Mouse (Mus musculus) Patski (cell line): ENCODE measurements around the gene Ghr. TPM values are rescaled to one million over a fixed set of nuclear protein-coding genes. Genes with fewer than 3 reads are reported as not detected.

ENCODE experiments used
- ATAC-seq: fragments of 100-300 bp; one replicate; pipeline ENCODE4 v1.8.0; 2021
- CTCF ChIA-PET: fragments of 350-600 bp; sonication (Branson Sonifier 250); formaldehyde crosslinking; loops from one replicate; lab custom pipeline; 2022; ENCODE audit warnings: inconsistent platforms; lab: Charles Lee
- POLR2A ChIA-PET: fragments of 350-600 bp; sonication (Branson Sonifier 250); formaldehyde crosslinking; loops from one replicate; lab custom pipeline; 2022; ENCODE audit warnings: antibody characterized with exemption, inconsistent platforms; lab: Charles Lee
- DNase-seq: peaks from one replicate; pipeline ENCODE4 v3.0.0-alpha.2; 2011; ENCODE audit warnings: low read depth, low spot score
- H3K27me3 ChIP-seq: fragments of 371-371 bp; one replicate; pipeline ENCODE4 v1.5.1; 2021
- CTCF ChIP-seq: fragments of 100-300 bp; IDR thresholded peaks from one replicate; pipeline ENCODE4 v1.5.1; 2021
- in situ Hi-C: fragments of 300-500 bp; cut with MboI; formaldehyde crosslinking; loops from 3 replicates; pipeline ENCODE4 v1.11.1; 2018; ENCODE audit warnings: low pct_unique_long_range_greater_than_20kb, mixed read lengths
- polyA plus RNA-seq: library from polyadenylated mRNA; unstranded; gene quantifications from one replicate; pipeline ENCODE4 v1.2.3, GENCODE M21; 2021

Ghr gene
- polyA plus RNA-seq, 1 experiment from 2014 or later = 46.8 TPM

GRCm38 (mm10) chr15:3396149-3396548 is 187.1 kb downstream of the Ghr start:
- DNase-seq = no peak
- POLR2A ChIA-PET = no interaction called here
- no peak for TF ChIP-seq CTCF
- CTCF ChIA-PET = no interaction called here
- ATAC-seq = no peak
- no peaks in the 10 kb centered on the region for H3K27me3 ChIP-seq
- in situ Hi-C loops = no loop called here

- in situ Hi-C loops = no loop called here
- DNase-seq = no peak
- ChIA-PET CTCF (no interaction called here), POLR2A (no interaction called here)
- no peaks in the 10 kb centered on the region for H3K27me3 ChIP-seq
- ATAC-seq = no peak
- no peak for TF ChIP-seq CTCF
Measured at GRCm38 (mm10) chr15:3395700-3396099, 187.6 kb downstream of the Ghr start.

GRCm38 (mm10) chr15:3390722-3391121 is 192.6 kb downstream of the Ghr start:
- DNase-seq = no peak
- TF ChIP-seq CTCF = no peak
- no peaks in the 10 kb centered on the region for H3K27me3 ChIP-seq
- in situ Hi-C loops = no loop called here
- ChIA-PET CTCF (interaction anchor here (0.8 to 2.9 kb wide), 4 partner anchors 9 to 35 kb away, joined by 3 to 10 read pairs (median 4); no protein-coding TSS in a partner anchor), POLR2A (no interaction called here)
- ATAC-seq = no peak

- CTCF ChIA-PET = interaction anchor here (1.0 to 2.9 kb wide), 4 partner anchors 12 to 33 kb away, joined by 3 to 10 read pairs (median 5); no protein-coding TSS in a partner anchor
- no peak for TF ChIP-seq CTCF
- POLR2A ChIA-PET = interaction anchor here (0.6 kb wide), 1 partner anchor 72 kb away, joined by 3 read pairs; no protein-coding TSS in a partner anchor
- ATAC-seq (no peak), DNase-seq (no peak)
- in situ Hi-C loops = no loop called here
- no peaks in the 10 kb centered on the region for H3K27me3 ChIP-seq
Measured at GRCm38 (mm10) chr15:3389011-3389410, 194.3 kb downstream of the Ghr start.

- in situ Hi-C loops = no loop called here
- CTCF ChIA-PET = interaction anchor here (1.0 to 2.9 kb wide), 4 partner anchors 12 to 32 kb away, joined by 3 to 10 read pairs (median 5); no protein-coding TSS in a partner anchor
- POLR2A ChIA-PET = interaction anchor here (0.6 kb wide), 1 partner anchor 73 kb away, joined by 3 read pairs; no protein-coding TSS in a partner anchor
- TF ChIP-seq CTCF = no peak
- ATAC-seq (no peak), DNase-seq (no peak)
- no peaks in the 10 kb centered on the region for H3K27me3 ChIP-seq
Measured at GRCm38 (mm10) chr15:3388485-3388884, 194.8 kb downstream of the Ghr start.

- no peak for TF ChIP-seq CTCF
- CTCF ChIA-PET = interaction anchor here (0.9 kb wide), 1 partner anchor 14 kb away, joined by 3 read pairs; no protein-coding TSS in a partner anchor
- POLR2A ChIA-PET = no interaction called here
- in situ Hi-C loops = no loop called here
- ATAC-seq (no peak), DNase-seq (no peak)
- no peaks in the 10 kb centered on the region for H3K27me3 ChIP-seq
Measured at GRCm38 (mm10) chr15:3383788-3384187, 199.5 kb downstream of the Ghr start.

- in situ Hi-C loops = no loop called here
- CTCF ChIA-PET = no interaction called here
- no peak for TF ChIP-seq CTCF
- DNase-seq (no peak), ATAC-seq (no peak)
- no peaks in the 10 kb centered on the region for H3K27me3 ChIP-seq
- POLR2A ChIA-PET = no interaction called here
Measured at GRCm38 (mm10) chr15:3381413-3381812, 201.9 kb downstream of the Ghr start.

GRCm38 (mm10) chr15:3368261-3368832 is 214.9 kb downstream of the Ghr start:
- CTCF ChIA-PET = interaction anchor here (1.8 kb wide), 1 partner anchor 11 kb away, joined by 7 read pairs; no protein-coding TSS in a partner anchor
- H3K27me3 ChIP-seq = no peaks in the 10 kb centered on the region
- in situ Hi-C loops = no loop called here
- POLR2A ChIA-PET = no interaction called here
- no peak for DNase-seq
- ATAC-seq = no peak
- TF ChIP-seq CTCF = no peak

- no peaks in the 10 kb centered on the region for H3K27me3 ChIP-seq
- ChIA-PET POLR2A (interaction anchor here (0.6 kb wide), 1 partner anchor 232 kb away, joined by 3 read pairs; no protein-coding TSS in a partner anchor), CTCF (interaction anchor here (0.7 to 5.6 kb wide), 18 partner anchors 10 to 574 kb away, joined by 3 to 26 read pairs (median 4); partner anchors contain the start of gene Ghr)
- peak; percentile 56 for TF ChIP-seq CTCF
- no peak for DNase-seq
- ATAC-seq = no peak
- in situ Hi-C loops = loop anchor here (5.0 to 10.0 kb wide), 2 partner anchors 226 to 369 kb away; partner anchors contain the start of gene Ghr
Measured at GRCm38 (mm10) chr15:3356073-3356766, 227.1 kb downstream of the Ghr start.

- in situ Hi-C loops = loop anchor here (5.0 to 10.0 kb wide), 2 partner anchors 371 to 554 kb away; no protein-coding TSS in a partner anchor
- no peak for DNase-seq
- ATAC-seq = no peak
- H3K27me3 ChIP-seq = no peaks in the 10 kb centered on the region
- TF ChIP-seq CTCF = no peak
- POLR2A ChIA-PET = interaction anchor here (0.5 to 1.0 kb wide), 2 partner anchors 9 to 78 kb away, joined by 3 to 5 read pairs; no protein-coding TSS in a partner anchor
- CTCF ChIA-PET = interaction anchor here (0.6 to 5.6 kb wide), 3 partner anchors 9 to 555 kb away, joined by 3 to 26 read pairs (median 7); no protein-coding TSS in a partner anchor
Measured at GRCm38 (mm10) chr15:3353696-3354095, 229.6 kb downstream of the Ghr start.
